Mouse (Mus musculus) forebrain, embryonic 11.5 days (tissue): Measurements from ENCODE around the gene Hsh2d. TPM values are rescaled to one million over a fixed set of nuclear protein-coding genes. Genes with fewer than 3 reads are reported as not detected.

Experiments used
- ATAC-seq: fragments of 200-750 bp; cut with Nextera tagmentation; replicated peaks from 2 replicates; pipeline ENCODE4 v1.8.0; 2017; ENCODE audit warnings: moderate TSS enrichment; ENCODE audit not compliant: low FRiP score
- DNase-seq: peaks from one replicate; pipeline ENCODE4 v3.0.0-alpha.2; 2017; ENCODE audit warnings: low spot score
- H3K27ac ChIP-seq: fragments of 300-500 bp; sonication (generic); 2 replicates; pipeline ENCODE4 v1.5.1; 2014; ENCODE audit warnings: low read depth, low read length
- H3K27me3 ChIP-seq: fragments of 300-500 bp; sonication (generic); 2 replicates; pipeline ENCODE4 v1.6.1; 2014; ENCODE audit warnings: mild to moderate bottlenecking, low read length, mixed read lengths; ENCODE audit not compliant: control insufficient read depth, insufficient read depth
- H3K36me3 ChIP-seq: fragments of 300-500 bp; sonication (generic); 2 replicates; pipeline ENCODE4 v1.6.1; 2014; ENCODE audit warnings: mild to moderate bottlenecking, low read length, moderate library complexity, mixed read lengths; ENCODE audit not compliant: control insufficient read depth, insufficient read depth
- H3K4me1 ChIP-seq: fragments of 300-500 bp; sonication (generic); replicated peaks from 2 replicates; pipeline ENCODE4 v1.6.1; 2014; ENCODE audit warnings: low read length, mixed read lengths; ENCODE audit not compliant: control insufficient read depth, insufficient read depth
- H3K4me2 ChIP-seq: fragments of 300-500 bp; sonication (generic); 2 replicates; pipeline ENCODE4 v1.6.1; 2014; ENCODE audit warnings: low read depth, mild to moderate bottlenecking, low read length, moderate library complexity, mixed read lengths; ENCODE audit not compliant: severe bottlenecking
- H3K4me3 ChIP-seq: fragments of 300-500 bp; sonication (generic); 2 replicates; pipeline ENCODE4 v1.5.1; 2014; ENCODE audit warnings: low read depth, low read length
- H3K9ac ChIP-seq: fragments of 300-500 bp; sonication (generic); 2 replicates; pipeline ENCODE4 v1.6.1; 2014; ENCODE audit warnings: low read length
- H3K9me3 ChIP-seq: fragments of 300-500 bp; sonication (generic); 2 replicates; pipeline ENCODE4 v1.6.1; 2016; ENCODE audit warnings: low read length, mixed read lengths; ENCODE audit not compliant: control insufficient read depth
- WGBS: fragments of 180-500 bp; shearing (Covaris S2); extraction: QIAGEN DNeasy Blood & Tissue Kit; methylation state at CpG from one replicate; pipeline ENCODE4 v1.1.7; 2014; 5-methylcytosine and 5-hydroxymethylcytosine counted together
- polyA plus RNA-seq: library from polyadenylated mRNA; unstranded; fragments of >200 nt; fragmentation: Nextera tagmentation; extraction: Ambion mirVana; gene quantifications from 2 replicates; pipeline ENCODE4 v1.2.1, GENCODE M21; 2014

The Hsh2d gene
- polyA plus RNA-seq, 1 experiment from 2014 or later, result not detected

GRCm38 (mm10) chr8:72151418-72152078, 37.9 kb upstream of the Hsh2d start:
- H3K4me2 ChIP-seq, result no peak overlapping the region
- H3K9me3 ChIP-seq, result no peaks in the 10 kb centered on the region
- no peaks in the 10 kb centered on the region for H3K4me1 ChIP-seq
- H3K36me3 ChIP-seq, result peaks cover 4% of the 10 kb centered on the region; the same call in 1 of the 2 replicates
- no peak for ATAC-seq
- H3K27ac ChIP-seq, result no peak overlapping the region
- H3K9ac ChIP-seq, result no peak overlapping the region
- no peaks in the 10 kb centered on the region for H3K27me3 ChIP-seq
- H3K4me3 ChIP-seq, result no peak overlapping the region
- DNase-seq, result no peak
- WGBS, result 89% methylated on average over 3 of the region's 3 CpGs

GRCm38 (mm10) chr8:72153382-72153781, 36.1 kb upstream of the Hsh2d start:
- Histone ChIP-seq H3K4me1 (no peaks in the 10 kb centered on the region), H3K27me3 (no peaks in the 10 kb centered on the region), H3K4me3 (no peak overlapping the region), H3K9me3 (no peaks in the 10 kb centered on the region), H3K27ac (no peak overlapping the region), H3K9ac (no peak overlapping the region), H3K36me3 (no peaks in the 10 kb centered on the region; the same call in 1 of the 2 replicates), H3K4me2 (no peak overlapping the region)
- ATAC-seq, result no peak
- DNase-seq, result no peak

GRCm38 (mm10) chr8:72158096-72158495, 31.3 kb upstream of the Hsh2d start:
- H3K36me3 ChIP-seq, result no peaks in the 10 kb centered on the region
- no peaks in the 10 kb centered on the region for H3K27me3 ChIP-seq
- no peak for ATAC-seq
- WGBS, result 88% methylated on average over 2 of the region's 2 CpGs
- no peak for DNase-seq
- no peak overlapping the region for H3K9ac ChIP-seq
- H3K4me1 ChIP-seq, result peaks cover 9% of the 10 kb centered on the region; the same call in 1 of the 2 replicates
- no peak overlapping the region for H3K27ac ChIP-seq
- H3K4me3 ChIP-seq, result no peak overlapping the region
- no peak overlapping the region for H3K4me2 ChIP-seq
- no peaks in the 10 kb centered on the region; the same call in 1 of the 2 replicates for H3K9me3 ChIP-seq

- Histone ChIP-seq H3K9ac (no peak overlapping the region), H3K4me2 (no peak overlapping the region), H3K4me3 (no peak overlapping the region), H3K27ac (no peak overlapping the region), H3K27me3 (no peaks in the 10 kb centered on the region), H3K36me3 (no peaks in the 10 kb centered on the region), H3K9me3 (no peaks in the 10 kb centered on the region; the same call in 1 of the 2 replicates), H3K4me1 (peaks cover 9% of the 10 kb centered on the region; the same call in 1 of the 2 replicates)
- DNase-seq, result no peak
- WGBS, result 84% methylated on average over 3 of the region's 3 CpGs
- ATAC-seq, result no peak
Measured at GRCm38 (mm10) chr8:72158726-72159125, 30.7 kb upstream of the Hsh2d start.

- Histone ChIP-seq H3K4me2 (peak overlapping the region; percentile 55; the same call in 1 of the 2 replicates), H3K27me3 (no peaks in the 10 kb centered on the region), H3K9me3 (no peaks in the 10 kb centered on the region; the same call in 1 of the 2 replicates), H3K4me1 (peaks cover 9% of the 10 kb centered on the region; the same call in 1 of the 2 replicates), H3K4me3 (peak overlapping the region; percentile 31; the same call in 1 of the 2 replicates), H3K27ac (no peak overlapping the region), H3K9ac (peak overlapping the region; percentile 52), H3K36me3 (no peaks in the 10 kb centered on the region)
- WGBS, result 73% methylated on average over 3 of the region's 3 CpGs
- DNase-seq (no peak), ATAC-seq (no peak)
Measured at GRCm38 (mm10) chr8:72160007-72160406, 29.4 kb upstream of the Hsh2d start.

GRCm38 (mm10) chr8:72160707-72161697, 28.4 kb upstream of the Hsh2d start, which contains the start of gene Rab8a:
Gene Rab8a (plus strand): TSS chr8:72161200.
- H3K27me3 ChIP-seq, result no peaks in the 10 kb centered on the region
- H3K4me3 ChIP-seq, result peak within 1 kb of the TSS; percentile 87
- H3K27ac ChIP-seq, result peak within 1 kb of the TSS; percentile 62; the same call in 1 of the 2 replicates
- H3K4me1 ChIP-seq, result peaks cover 9% of the 10 kb centered on the region; the same call in 1 of the 2 replicates
- H3K36me3 ChIP-seq, result no peaks in the 10 kb centered on the region
- ATAC-seq (peak; percentile 99), DNase-seq (peak; percentile 100)
- peak within 1 kb of the TSS; percentile 80 for H3K4me2 ChIP-seq
- no peaks in the 10 kb centered on the region; the same call in 1 of the 2 replicates for H3K9me3 ChIP-seq
- WGBS, result 1% methylated on average over 81 of the region's 82 CpGs
- peak within 1 kb of the TSS; percentile 88 for H3K9ac ChIP-seq

- Histone ChIP-seq H3K9ac (no peak overlapping the region), H3K4me1 (peaks cover 9% of the 10 kb centered on the region; the same call in 1 of the 2 replicates), H3K9me3 (no peaks in the 10 kb centered on the region; the same call in 1 of the 2 replicates), H3K4me2 (no peak overlapping the region), H3K27ac (no peak overlapping the region), H3K4me3 (no peak overlapping the region), H3K27me3 (no peaks in the 10 kb centered on the region), H3K36me3 (no peaks in the 10 kb centered on the region)
- ATAC-seq, result no peak
- DNase-seq, result no peak
Measured at GRCm38 (mm10) chr8:72162821-72163220, 26.6 kb upstream of the Hsh2d start.

- no peak overlapping the region for H3K27ac ChIP-seq
- peaks cover 12% of the 10 kb centered on the region; the same call in 1 of the 2 replicates for H3K36me3 ChIP-seq
- H3K4me2 ChIP-seq, result no peak overlapping the region
Measured at GRCm38 (mm10) chr8:72169098-72169668, 20.3 kb upstream of the Hsh2d start.

More at GRCm38 (mm10) chr8:72169098-72169668, 20.3 kb upstream of the Hsh2d start:
- Histone ChIP-seq H3K4me3 (no peak overlapping the region), H3K27me3 (no peaks in the 10 kb centered on the region), H3K9me3 (no peaks in the 10 kb centered on the region), H3K9ac (no peak overlapping the region), H3K4me1 (no peaks in the 10 kb centered on the region)
- no peak for DNase-seq
- ATAC-seq, result no peak
- WGBS, result 86% methylated on average over 3 of the region's 3 CpGs
